Mouse (Mus musculus): ENCODE results near the gene Fmc1. TPM values are rescaled to one million over a fixed set of nuclear protein-coding genes. Genes with fewer than 3 reads are reported as not detected.
"Not testable (repeated sequence)": the region's sequence is repeated elsewhere in the genome, so short reads cannot be mapped to it uniquely, and the experiment has no call there.

The Fmc1 gene
- polyA plus RNA-seq, 1 experiment from 2014 or later, result 171 TPM

DNA sequence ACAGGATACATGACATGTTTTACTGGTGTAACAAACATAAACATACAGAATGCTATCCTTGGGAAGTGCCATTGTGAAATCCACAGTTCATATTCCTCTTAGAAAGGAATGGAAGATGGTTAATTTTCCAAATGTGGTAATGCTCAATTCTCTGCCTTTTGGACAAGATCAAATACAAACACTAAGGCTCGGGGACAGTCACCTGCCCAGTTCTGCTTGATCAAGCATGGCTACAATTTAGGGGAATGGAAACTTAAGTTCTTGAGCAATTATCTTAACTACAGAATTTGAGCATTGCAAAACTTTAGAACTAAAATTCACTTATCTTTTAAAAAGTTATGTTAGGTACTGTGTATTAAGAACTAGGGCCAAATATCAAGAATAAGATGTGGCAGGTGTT lies 2.5 kb downstream of the Fmc1 start:
- Histone ChIP-seq H3K4me2 (peak overlapping the region; percentile 80), H3K9me3 (replicated peaks) (no peaks in the 10 kb centered on the region), H3K9ac (no peak overlapping the region), H3K4me1 (peaks cover 14% of the 10 kb centered on the region), H3K4me3 (replicated peaks) (peak overlapping the region; percentile 94), H3K27ac (0 out of 2 replicates have a peak overlapping the region, but pooled peaks have one; percentile 99), H3K27me3 (no peaks in the 10 kb centered on the region), H3K36me3 (peaks cover 12% of the 10 kb centered on the region; the same call in 1 of the 2 replicates)
- no peak for ATAC-seq (replicated peaks; ENCODE audit: low FRiP score)
- WGBS, result 49% methylated on average over 1 of the region's 1 CpGs

- not testable (repeated sequence) for H3K27me3 ChIP-seq; H3K9me3 ChIP-seq (replicated peaks); H3K4me2 ChIP-seq; H3K4me1 ChIP-seq; H3K9ac ChIP-seq; H3K27ac ChIP-seq; ATAC-seq (replicated peaks; ENCODE audit: low FRiP score); H3K4me3 ChIP-seq (replicated peaks)
- peaks cover 18% of the 10 kb centered on the region; the same call in 1 of the 2 replicates for H3K36me3 ChIP-seq
- WGBS, result 94% methylated on average over 5 of the region's 5 CpGs
Measured at GRCm38 (mm10) chr6:38544141-38544540, 10.8 kb downstream of the Fmc1 start.

GRCm38 (mm10) chr6:38547005-38547404 lies 13.7 kb downstream of the Fmc1 start:
- H3K27ac ChIP-seq, result not testable (repeated sequence)
- WGBS, result 92% methylated on average over 2 of the region's 2 CpGs

GRCm38 (mm10) chr6:38547707-38548106 lies 14.4 kb downstream of the Fmc1 start:
- Histone ChIP-seq H3K36me3 (no peaks in the 10 kb centered on the region), H3K4me2 (no peak overlapping the region), H3K9me3 (replicated peaks) (no peaks in the 10 kb centered on the region), H3K4me3 (replicated peaks) (no peak overlapping the region), H3K27ac (no peak overlapping the region), H3K9ac (no peak overlapping the region), H3K27me3 (no peaks in the 10 kb centered on the region), H3K4me1 (peaks cover 10% of the 10 kb centered on the region)
- no peak for ATAC-seq (replicated peaks; ENCODE audit: low FRiP score)
- 87% methylated on average over 1 of the region's 1 CpGs for WGBS

More at GRCm38 (mm10) chr6:38547005-38547404, 13.7 kb downstream of the Fmc1 start:
- not testable (repeated sequence) for H3K9me3 ChIP-seq (replicated peaks); H3K4me3 ChIP-seq (replicated peaks); H3K4me2 ChIP-seq; H3K36me3 ChIP-seq; ATAC-seq (replicated peaks; ENCODE audit: low FRiP score); H3K9ac ChIP-seq; H3K27me3 ChIP-seq
- H3K4me1 ChIP-seq, result peaks cover 10% of the 10 kb centered on the region

DNA sequence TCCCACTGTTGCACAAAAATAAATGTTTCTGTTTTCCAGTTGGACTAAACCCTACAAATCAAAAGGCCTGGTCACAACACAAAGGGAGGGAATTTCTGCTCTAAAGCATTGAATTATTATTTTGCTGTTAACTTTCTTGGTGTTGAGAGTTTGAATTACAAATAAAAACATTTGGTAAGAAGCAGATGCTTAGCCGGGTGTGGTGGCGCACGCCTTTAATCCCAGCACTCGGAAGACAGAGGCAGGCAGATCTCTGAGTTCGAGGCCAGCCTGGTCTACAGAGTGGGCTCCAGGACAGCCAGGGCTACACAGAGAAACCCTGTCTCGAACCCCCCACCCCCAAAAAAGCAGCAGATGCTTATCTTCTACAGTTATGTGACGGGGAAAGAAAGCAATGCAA lies 15.3 kb downstream of the Fmc1 start:
- not testable (repeated sequence) for H3K36me3 ChIP-seq; H3K4me2 ChIP-seq; ATAC-seq (replicated peaks; ENCODE audit: low FRiP score); H3K9ac ChIP-seq; H3K9me3 ChIP-seq (replicated peaks); H3K27me3 ChIP-seq; H3K4me3 ChIP-seq (replicated peaks); H3K27ac ChIP-seq
- H3K4me1 ChIP-seq, result peaks cover 12% of the 10 kb centered on the region
- WGBS, result 90% methylated on average over 7 of the region's 7 CpGs

GRCm38 (mm10) chr6:38549840-38550239 lies 16.5 kb downstream of the Fmc1 start:
- not testable (repeated sequence) for ATAC-seq (replicated peaks; ENCODE audit: low FRiP score); H3K9me3 ChIP-seq (replicated peaks); H3K36me3 ChIP-seq; H3K27me3 ChIP-seq
- H3K27ac ChIP-seq, result peak overlapping the region; percentile 100
- peak overlapping the region; percentile 72 for H3K4me2 ChIP-seq
- H3K4me3 ChIP-seq (replicated peaks), result peak overlapping the region; percentile 79
- WGBS, result 79% methylated on average over 6 of the region's 6 CpGs
- peaks cover 22% of the 10 kb centered on the region for H3K4me1 ChIP-seq
- peak overlapping the region; percentile 85; the same call in 1 of the 2 replicates for H3K9ac ChIP-seq

DNA sequence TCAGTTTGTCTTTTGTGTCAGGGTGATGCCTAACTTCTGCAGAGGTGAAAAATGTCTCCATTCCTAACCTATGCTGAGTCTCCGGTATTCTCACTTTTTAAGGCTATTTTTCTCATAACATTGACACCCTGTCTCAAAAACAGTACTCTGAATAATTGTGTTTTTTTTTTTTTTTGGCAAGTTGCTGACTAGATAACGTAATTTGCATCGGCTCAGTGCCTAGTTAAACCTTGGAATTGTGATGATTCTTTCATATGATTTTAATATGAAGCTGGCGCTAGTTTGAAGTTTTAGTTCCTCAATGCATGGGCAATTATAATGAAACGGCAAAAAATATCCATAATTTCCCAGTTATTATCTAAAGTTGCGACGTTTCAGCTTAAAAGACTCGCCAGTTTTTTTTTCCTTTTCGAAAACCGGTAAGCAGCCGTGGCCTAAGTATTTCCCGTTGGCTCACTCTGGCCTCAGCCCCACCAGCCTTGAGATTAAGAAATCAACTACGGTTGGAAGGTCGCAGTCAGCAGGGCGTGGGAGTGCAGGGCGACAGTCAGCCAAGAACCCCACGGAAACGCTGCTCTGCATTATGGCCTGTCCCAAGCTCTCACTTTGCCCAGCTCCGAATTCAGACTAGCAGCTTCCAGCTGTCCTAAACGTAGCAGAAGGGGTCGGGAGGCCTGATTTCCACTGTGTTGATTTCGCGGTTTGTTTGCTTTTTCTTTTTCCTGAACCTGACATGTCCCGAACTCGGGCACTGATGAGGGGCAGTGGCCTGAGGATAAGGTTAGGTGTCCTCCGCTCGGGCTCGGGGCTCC lies 17.2 kb downstream of the Fmc1 start:
- peak overlapping the region; percentile 85 for H3K9ac ChIP-seq
- no peaks in the 10 kb centered on the region for H3K27me3 ChIP-seq
- H3K36me3 ChIP-seq, result no peaks in the 10 kb centered on the region
- peak; percentile 40 for ATAC-seq (replicated peaks; ENCODE audit: low FRiP score)
- peaks cover 24% of the 10 kb centered on the region for H3K4me1 ChIP-seq
- 5% methylated on average over 28 of the region's 28 CpGs for WGBS
- peak overlapping the region; percentile 72 for H3K4me2 ChIP-seq
- H3K4me3 ChIP-seq (replicated peaks), result peak overlapping the region; percentile 79
- peak overlapping the region; percentile 100 for H3K27ac ChIP-seq
- no peaks in the 10 kb centered on the region for H3K9me3 ChIP-seq (replicated peaks)

- H3K9me3 ChIP-seq (replicated peaks), result no peaks in the 10 kb centered on the region
- peak within 1 kb of the TSS; percentile 85 for H3K9ac ChIP-seq
- peak; percentile 89 for ATAC-seq (replicated peaks; ENCODE audit: low FRiP score)
- H3K27me3 ChIP-seq, result no peaks in the 10 kb centered on the region
- H3K36me3 ChIP-seq, result peaks cover 3% of the 10 kb centered on the region; the same call in 1 of the 2 replicates
- H3K4me1 ChIP-seq, result peaks cover 27% of the 10 kb centered on the region
- peak within 1 kb of the TSS; percentile 100 for H3K27ac ChIP-seq
- H3K4me2 ChIP-seq, result peak within 1 kb of the TSS; percentile 72
- WGBS, result under 1% methylated on average over 94 of the region's 98 CpGs
- H3K4me3 ChIP-seq (replicated peaks), result peak within 1 kb of the TSS; percentile 79
Measured at GRCm38 (mm10) chr6:38551062-38551988, 18.0 kb downstream of the Fmc1 start, which contains the start of gene Luc7l2. Gene Luc7l2 (plus strand): TSS chr6:38551334.

- Histone ChIP-seq H3K27ac (peak overlapping the region; percentile 99), H3K4me3 (replicated peaks) (peak overlapping the region; percentile 79), H3K4me1 (peaks cover 27% of the 10 kb centered on the region), H3K36me3 (peaks cover 4% of the 10 kb centered on the region; the same call in 1 of the 2 replicates), H3K9me3 (replicated peaks) (no peaks in the 10 kb centered on the region), H3K9ac (peak overlapping the region; percentile 85), H3K4me2 (peak overlapping the region; percentile 59), H3K27me3 (no peaks in the 10 kb centered on the region)
- under 1% methylated on average over 32 of the region's 32 CpGs for WGBS
- ATAC-seq (replicated peaks; ENCODE audit: low FRiP score), result peak; percentile 96
Measured at GRCm38 (mm10) chr6:38551989-38552635, 18.8 kb downstream of the Fmc1 start.

DNA sequence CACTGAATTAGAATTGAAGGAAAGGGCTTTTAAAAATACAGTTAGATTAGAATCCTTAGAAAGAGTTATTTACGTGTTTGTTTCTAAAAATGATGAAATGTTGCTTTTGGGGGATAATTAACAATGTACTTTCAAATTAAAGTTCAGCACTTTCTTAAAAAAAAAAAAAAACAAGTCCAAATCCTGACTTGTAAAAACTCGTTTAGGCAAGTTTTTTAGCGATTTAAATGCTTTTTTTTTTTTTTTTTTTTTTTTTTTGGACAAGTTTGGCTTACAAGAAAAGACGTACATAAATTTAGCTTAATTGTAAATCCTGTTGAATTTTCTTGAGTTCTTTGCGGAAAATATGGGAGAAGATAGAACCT lies 19.3 kb downstream of the Fmc1 start:
- peak overlapping the region; percentile 59 for H3K4me2 ChIP-seq
- no peak for ATAC-seq (replicated peaks; ENCODE audit: low FRiP score)
- H3K27ac ChIP-seq, result no peak overlapping the region
- WGBS, result 17% methylated on average over 5 of the region's 5 CpGs
- no peaks in the 10 kb centered on the region for H3K27me3 ChIP-seq
- peaks cover 27% of the 10 kb centered on the region for H3K4me1 ChIP-seq
- H3K36me3 ChIP-seq, result peaks cover 7% of the 10 kb centered on the region; the same call in 1 of the 2 replicates
- peak overlapping the region; percentile 79 for H3K4me3 ChIP-seq (replicated peaks)
- peak overlapping the region; percentile 85; the same call in 1 of the 2 replicates for H3K9ac ChIP-seq
- no peaks in the 10 kb centered on the region for H3K9me3 ChIP-seq (replicated peaks)

DNA sequence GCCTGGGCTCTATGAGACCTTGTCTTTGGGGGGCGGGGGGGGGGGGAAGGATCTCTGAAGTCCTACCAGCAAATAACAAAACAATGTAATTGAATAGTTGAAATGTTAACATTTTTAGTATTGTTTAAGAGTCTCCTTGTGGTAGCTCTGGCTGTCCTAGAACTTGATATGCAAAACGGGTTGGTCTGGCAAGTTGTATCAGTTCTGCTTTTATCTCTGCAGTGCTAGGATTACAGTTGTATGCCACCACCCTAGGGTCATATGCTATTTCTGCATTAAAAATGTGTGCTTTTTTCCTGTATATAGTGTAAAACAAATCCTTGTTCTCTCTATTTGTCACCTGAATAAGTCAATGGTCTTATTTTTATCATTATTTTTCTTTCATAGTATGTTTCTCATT lies 42.8 kb downstream of the Fmc1 start:
- Histone ChIP-seq H3K4me2 (no peak overlapping the region), H3K36me3 (peaks cover 75% of the 10 kb centered on the region)

More for the DNA sequence above, 42.8 kb downstream of the Fmc1 start:
- 95% methylated on average over 2 of the region's 2 CpGs for WGBS
- Histone ChIP-seq H3K4me3 (replicated peaks) (no peak overlapping the region), H3K27ac (no peak overlapping the region), H3K9ac (no peak overlapping the region), H3K4me1 (no peaks in the 10 kb centered on the region), H3K9me3 (replicated peaks) (no peaks in the 10 kb centered on the region), H3K27me3 (no peaks in the 10 kb centered on the region)
- no peak for ATAC-seq (replicated peaks; ENCODE audit: low FRiP score)
